Comparison of ENCODE assay signal across 23 mouse cellular contexts in the genomic region with DNA sequence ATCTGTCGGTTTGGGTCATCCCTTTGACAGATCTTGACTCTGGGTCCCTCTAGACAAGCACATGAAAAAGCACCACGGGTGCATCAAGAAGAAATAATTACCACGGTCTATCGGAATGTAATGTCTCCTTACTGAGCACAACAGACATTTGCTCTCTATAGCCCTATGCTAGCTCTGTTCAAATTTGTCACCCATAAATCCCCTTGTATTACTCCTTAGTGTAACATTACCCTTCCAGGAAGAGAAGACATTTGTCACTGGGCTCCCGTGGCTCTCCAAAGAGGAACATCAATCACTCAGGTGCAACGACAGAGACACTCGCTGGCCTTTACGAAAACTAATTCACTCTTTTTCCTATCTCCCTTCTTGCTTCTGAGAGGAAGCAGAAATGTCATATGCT.
DNase-seq lines count a peak whose midpoint lies in the region; ATAC-seq lines count a peak whose summit lies in the region.
"Had no signal": no experiment of that assay in that cellular context is flagged by ENCODE, and none has a peak within 500 bp of the region (broad histone marks: within the 10 kb centered on the region; RNA-seq: fewer than 3 reads in every experiment).

No protein-coding gene starts in this region.

- H3K4me1 ChIP-seq in neural tube, embryonic 13.5 days (replicated peaks), result peaks cover 8% of the 10 kb centered on the region; the same call in 1 of the 2 replicates
- H3K4me1 ChIP-seq: embryonic facial prominence, embryonic 10.5 days; embryonic facial prominence, embryonic 12.5 days had no signal

- H3K27ac ChIP-seq in neural tube, embryonic 13.5 days (replicated peaks), result 0 out of 2 replicates have a peak overlapping the region, but pooled peaks have one; percentile 18
- H3K27ac ChIP-seq: embryonic facial prominence, embryonic 10.5 days; embryonic facial prominence, embryonic 12.5 days; forebrain, embryonic 13.5 days; forebrain, embryonic 15.5 days had no signal

- DNase-seq in heart, adult 11 months, result peak; percentile 63
- DNase-seq in heart, postnatal 14 days, result no peak
- no peak for DNase-seq in neural tube, embryonic 10.5 days (ENCODE audit: extremely low spot score, low spot score)
- no peak for DNase-seq in lung, postnatal 36 days
- DNase-seq: adrenal gland, adult 8-10 months; adrenal gland, postnatal 14 days; adrenal gland, postnatal 36 days; B cell, adult 2 months; cerebellum, adult 11-12 months; cerebellum, adult 2 months; cerebellum, adult 9-10 months; cerebellum, postnatal 10 days; cerebellum, postnatal 25 days had no signal

- WGBS in neural tube, embryonic 13.5 days, result 38% methylated on average over 8 of the region's 8 CpGs

- no peak overlapping the region for H3K4me3 ChIP-seq in neural tube, embryonic 13.5 days
- H3K4me3 ChIP-seq: embryonic facial prominence, embryonic 10.5 days; embryonic facial prominence, embryonic 12.5 days; forebrain, embryonic 13.5 days; forebrain, embryonic 15.5 days had no signal

- no peaks in the 10 kb centered on the region for H3K27me3 ChIP-seq in neural tube, embryonic 13.5 days
- H3K27me3 ChIP-seq: CH12.LX; embryonic facial prominence, embryonic 12.5 days; forebrain, embryonic 13.5 days; forebrain, embryonic 15.5 days; Patski had no signal

- H3K36me3 ChIP-seq in neural tube, embryonic 13.5 days, result no peaks in the 10 kb centered on the region
- H3K36me3 ChIP-seq: embryonic facial prominence, embryonic 10.5 days; embryonic facial prominence, embryonic 12.5 days; forebrain, embryonic 15.5 days; G1E had no signal

- intact Hi-C loops in heart, postnatal 14 days (cut with DNase I), result no loop called here

- no peak overlapping the region for H3K4me2 ChIP-seq in neural tube, embryonic 13.5 days
- H3K4me2 ChIP-seq: embryonic facial prominence, embryonic 12.5 days; forebrain, embryonic 13.5 days; forebrain, embryonic 15.5 days had no signal

- H3K9ac ChIP-seq in neural tube, embryonic 13.5 days, result no peak overlapping the region
- H3K9ac ChIP-seq: embryonic facial prominence, embryonic 12.5 days; forebrain, embryonic 13.5 days; forebrain, embryonic 15.5 days had no signal

- peak; percentile 71 for ATAC-seq in neural tube, embryonic 13.5 days (ENCODE audit: low read depth)
- ATAC-seq: activated CD4-positive, CD25-positive, alpha-beta regulatory T cell, adult 4 months; CD4-positive, CD25-positive, alpha-beta regulatory T cell, adult 4 months; forebrain, embryonic 13.5 days; forebrain, embryonic 15.5 days; Patski had no signal

- H3K9me3 ChIP-seq in neural tube, embryonic 13.5 days, result no peaks in the 10 kb centered on the region
- H3K9me3 ChIP-seq: embryonic facial prominence, embryonic 10.5 days; embryonic facial prominence, embryonic 12.5 days; forebrain, embryonic 13.5 days; forebrain, embryonic 15.5 days; G1E had no signal
